Mouse (Mus musculus): ENCODE measurements around the gene Itprid2. TPM values are rescaled to one million over a fixed set of nuclear protein-coding genes. Genes with fewer than 3 reads are reported as not detected.
"Not testable (repeated sequence)": the region's sequence is repeated elsewhere in the genome, so short reads cannot be mapped to it uniquely, and the experiment has no call there.

Gene Itprid2
- 15.3 and 16.1 TPM in 2 replicates for polyA plus RNA-seq (2015; fragmentation: Nextera tagmentation; extraction: Ambion mirVana)

DNA sequence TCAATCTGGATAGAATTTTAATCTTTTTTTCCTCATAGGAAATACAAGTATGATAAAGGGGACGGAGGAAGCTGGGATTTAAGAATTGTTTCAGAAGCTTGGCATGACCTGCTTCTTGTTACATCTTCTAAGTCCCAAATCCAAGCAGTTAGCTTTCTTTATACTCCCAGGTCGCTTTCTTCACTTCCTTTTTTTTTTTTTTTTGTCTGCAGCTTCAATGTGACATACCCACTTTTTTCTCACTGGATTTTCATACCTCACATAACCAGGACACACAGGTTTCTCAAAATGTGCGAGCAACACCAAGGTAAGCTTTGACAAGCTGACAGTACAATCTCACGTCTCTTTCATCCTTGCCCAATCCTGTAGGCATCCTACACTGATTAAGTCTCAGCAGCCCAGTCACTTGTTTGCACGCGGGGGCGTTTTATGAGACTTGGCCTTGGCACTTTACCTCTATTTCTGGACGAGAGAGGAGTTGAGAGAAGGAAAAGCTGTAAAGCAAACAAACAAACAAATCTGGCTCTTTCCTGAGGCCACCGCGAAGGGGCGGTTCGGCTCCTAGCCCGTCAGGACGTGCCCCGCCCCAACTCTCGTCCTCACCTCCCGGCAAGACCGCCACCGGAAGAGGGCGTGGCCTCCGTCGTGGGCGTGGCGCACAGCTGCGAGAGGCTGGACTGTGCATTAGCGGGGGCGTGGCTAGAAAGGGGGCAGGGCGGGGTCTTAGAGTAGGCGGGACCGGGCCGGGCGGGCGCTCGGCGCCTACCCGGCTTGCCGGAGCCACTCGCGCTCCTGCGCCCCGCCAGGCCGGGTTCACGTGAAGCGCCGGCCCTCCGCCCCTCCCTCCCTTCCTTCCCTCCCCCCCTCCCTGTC, at the start of gene Itprid2:
Itprid2 (plus strand) TSS at position 825 of the 873 bp plus-strand sequence.
- Histone ChIP-seq H3K4me1 (peaks cover 11% of the 10 kb centered on the region), H3K9me3 (replicated peaks) (no peaks in the 10 kb centered on the region), H3K4me2 (replicated peaks) (peak within 1 kb of the TSS; percentile 82), H3K9ac (peak within 1 kb of the TSS; percentile 85), H3K4me3 (replicated peaks) (peak within 1 kb of the TSS; percentile 92), H3K36me3 (no peaks in the 10 kb centered on the region), H3K27me3 (no peaks in the 10 kb centered on the region), H3K27ac (replicated peaks) (peak within 1 kb of the TSS; percentile 89)
- ATAC-seq (ENCODE audit: insufficient number of reproducible peaks, low FRiP score, low TSS enrichment, low read depth) = peak; percentile 99
- WGBS = 2% methylated on average over 35 of the region's 46 CpGs

DNA sequence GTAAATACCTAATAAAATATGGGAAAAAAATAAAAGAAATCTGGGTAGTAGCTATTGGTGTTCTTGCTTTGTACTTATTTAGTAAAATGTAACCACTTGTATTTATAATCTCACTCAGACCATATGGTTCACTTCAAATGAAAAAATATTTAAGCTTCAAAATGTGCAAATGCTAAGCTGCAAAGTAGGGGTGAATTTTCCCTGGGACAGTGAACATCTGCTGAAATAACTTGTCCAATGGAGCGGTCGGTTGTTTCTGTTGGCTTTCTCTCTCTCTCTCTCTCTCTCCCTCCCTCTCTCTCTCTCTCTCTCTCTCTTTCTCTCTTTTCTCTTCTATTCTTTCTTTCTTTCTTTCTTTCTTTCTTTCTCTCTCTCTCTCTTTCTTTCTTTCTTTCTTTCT, 39.0 kb upstream of the Itprid2 start:
- Histone ChIP-seq H3K36me3 (no peaks in the 10 kb centered on the region), H3K9ac (no peak overlapping the region), H3K4me2 (replicated peaks) (no peak overlapping the region), H3K4me1 (no peaks in the 10 kb centered on the region), H3K27ac (replicated peaks) (no peak overlapping the region), H3K27me3 (no peaks in the 10 kb centered on the region), H3K4me3 (replicated peaks) (no peak overlapping the region), H3K9me3 (replicated peaks) (no peaks in the 10 kb centered on the region)
- WGBS = 48% methylated on average over 2 of the region's 2 CpGs
- no peak for ATAC-seq (ENCODE audit: insufficient number of reproducible peaks, low FRiP score, low TSS enrichment, low read depth)

DNA sequence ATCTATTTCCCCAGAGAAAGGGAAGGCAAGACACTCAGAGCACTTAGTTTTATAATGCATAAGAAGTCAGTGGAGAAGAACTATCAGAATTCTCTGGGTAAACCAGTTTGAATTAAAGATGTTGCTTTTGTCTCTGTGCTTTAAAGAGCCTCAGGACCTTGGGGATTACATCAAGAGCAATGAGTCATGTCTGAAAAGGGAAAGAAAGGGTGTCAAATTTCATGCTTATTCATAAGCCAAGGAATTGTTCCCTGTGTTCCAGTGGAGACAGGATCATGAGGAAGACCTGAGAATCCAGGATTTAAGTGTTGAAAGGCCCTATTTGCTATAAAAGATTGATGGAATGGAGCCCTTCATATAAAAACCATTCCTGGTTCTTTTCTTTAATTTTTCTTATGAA, 38.1 kb upstream of the Itprid2 start:
- H3K4me3 ChIP-seq (replicated peaks) = no peak overlapping the region
- H3K4me2 ChIP-seq (replicated peaks) = no peak overlapping the region
- ATAC-seq (ENCODE audit: insufficient number of reproducible peaks, low FRiP score, low TSS enrichment, low read depth) = no peak
- no peaks in the 10 kb centered on the region for H3K36me3 ChIP-seq
- no peaks in the 10 kb centered on the region for H3K9me3 ChIP-seq (replicated peaks)
- peaks cover 7% of the 10 kb centered on the region for H3K4me1 ChIP-seq
- H3K27me3 ChIP-seq = no peaks in the 10 kb centered on the region
- H3K27ac ChIP-seq (replicated peaks) = no peak overlapping the region; the same call in 1 of the 2 replicates
- H3K9ac ChIP-seq = no peak overlapping the region

DNA sequence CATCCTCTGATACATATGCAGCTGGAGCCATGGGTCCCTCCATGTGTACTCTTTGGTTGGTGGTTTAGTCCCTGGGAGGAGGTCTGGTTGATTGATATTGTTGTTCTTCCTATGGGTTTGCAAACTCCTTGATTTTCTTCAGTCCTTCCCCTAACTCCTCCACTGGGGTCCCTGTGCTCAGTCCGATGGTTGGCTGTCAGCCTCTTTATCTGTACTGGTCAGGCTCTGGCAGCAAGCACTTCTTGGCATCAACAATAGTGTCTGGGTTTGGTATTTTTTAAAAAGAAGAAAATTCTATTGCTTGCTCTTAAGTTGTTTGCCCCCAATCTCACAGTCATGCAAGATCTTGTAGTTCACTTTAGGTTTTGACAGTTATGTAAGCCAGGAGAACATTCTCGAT, 34.0 kb upstream of the Itprid2 start:
- H3K27ac ChIP-seq (replicated peaks) = 0 out of 2 replicates have a peak overlapping the region, but pooled peaks have one; percentile 12
- not testable (repeated sequence) for H3K27me3 ChIP-seq; H3K9me3 ChIP-seq (replicated peaks); H3K36me3 ChIP-seq; H3K4me3 ChIP-seq (replicated peaks); H3K9ac ChIP-seq; ATAC-seq (ENCODE audit: insufficient number of reproducible peaks, low FRiP score, low TSS enrichment, low read depth); H3K4me2 ChIP-seq (replicated peaks); H3K4me1 ChIP-seq
- 41% methylated on average over 2 of the region's 2 CpGs for WGBS

DNA sequence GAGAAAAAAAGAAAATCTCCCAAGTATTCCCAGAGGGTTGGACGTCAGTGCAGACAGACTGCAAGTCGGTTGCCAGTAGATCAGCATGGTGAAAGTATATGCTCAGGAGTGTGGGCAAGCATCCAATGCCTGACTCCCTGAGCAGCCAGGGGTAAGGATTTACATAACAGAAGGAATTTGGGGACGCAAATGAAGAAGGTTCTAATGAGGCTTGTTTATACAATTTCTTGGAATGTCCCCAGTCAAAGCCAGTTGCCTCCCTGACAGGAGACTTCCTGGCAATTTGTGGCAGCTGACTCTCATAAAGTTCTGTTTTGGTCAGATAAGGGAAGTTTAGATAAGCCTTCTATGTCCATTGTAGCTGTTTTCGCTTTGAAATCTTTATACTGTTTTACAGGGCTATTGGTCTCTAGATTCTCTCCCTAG, 33.4 kb upstream of the Itprid2 start:
- 21% methylated on average over 4 of the region's 4 CpGs for WGBS
- Histone ChIP-seq H3K4me1 (peaks cover 7% of the 10 kb centered on the region), H3K4me2 (replicated peaks) (no peak overlapping the region), H3K27ac (replicated peaks) (0 out of 2 replicates have a peak overlapping the region, but pooled peaks have one; percentile 12), H3K9ac (no peak overlapping the region), H3K9me3 (replicated peaks) (no peaks in the 10 kb centered on the region), H3K27me3 (no peaks in the 10 kb centered on the region), H3K4me3 (replicated peaks) (no peak overlapping the region), H3K36me3 (no peaks in the 10 kb centered on the region)
- ATAC-seq (ENCODE audit: insufficient number of reproducible peaks, low FRiP score, low TSS enrichment, low read depth) = no peak

DNA sequence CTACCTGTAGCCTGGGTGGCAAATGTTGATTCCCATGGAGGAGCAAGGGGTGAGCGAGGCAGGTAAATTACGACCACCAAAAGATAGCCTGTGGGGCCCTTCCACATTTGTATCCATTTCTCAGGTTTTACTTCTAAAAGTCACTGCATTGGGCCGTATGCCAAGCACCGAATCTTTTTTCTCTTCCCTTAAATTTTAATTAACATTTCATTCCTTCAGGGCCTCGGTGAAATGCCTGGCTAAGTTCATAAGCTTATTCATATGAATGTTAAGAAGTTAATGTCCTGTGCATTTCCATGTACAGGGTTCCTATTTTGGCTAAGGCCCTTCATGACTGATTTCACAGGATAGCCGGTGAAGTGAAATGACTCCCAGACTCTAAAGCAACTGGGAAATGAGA, 32.8 kb upstream of the Itprid2 start:
- H3K27me3 ChIP-seq = no peaks in the 10 kb centered on the region
- 52% methylated on average over 6 of the region's 6 CpGs for whole genome bisulfite sequencing
- no peak overlapping the region for H3K4me2 ChIP-seq (replicated peaks)
- H3K4me3 ChIP-seq (replicated peaks) = no peak overlapping the region
- no peak for ATAC-seq (ENCODE audit: insufficient number of reproducible peaks, low FRiP score, low TSS enrichment, low read depth)
- H3K27ac ChIP-seq (replicated peaks) = no peak overlapping the region; the same call in 1 of the 2 replicates
- H3K4me1 ChIP-seq = peaks cover 7% of the 10 kb centered on the region
- no peaks in the 10 kb centered on the region for H3K36me3 ChIP-seq
- no peaks in the 10 kb centered on the region for H3K9me3 ChIP-seq (replicated peaks)
- H3K9ac ChIP-seq = no peak overlapping the region

DNA sequence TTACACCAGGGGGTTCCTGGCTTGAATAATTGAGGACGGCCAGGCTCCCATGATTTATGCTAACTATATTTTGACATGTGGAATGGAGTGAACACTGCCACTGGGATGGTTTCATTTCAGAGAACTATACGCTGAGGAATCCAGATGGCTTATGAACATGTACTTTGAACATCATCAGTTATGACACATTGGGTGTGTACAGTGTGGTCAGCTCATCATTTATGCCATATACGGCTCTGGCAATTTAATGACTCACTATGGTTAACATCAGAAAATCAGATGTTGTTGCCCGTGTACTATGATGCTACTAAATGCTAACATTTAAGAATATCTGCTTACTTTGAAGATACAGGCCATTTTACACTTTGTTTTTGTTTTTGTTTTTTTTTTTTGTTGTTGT, 31.8 kb upstream of the Itprid2 start:
- 73% methylated on average over 4 of the region's 4 CpGs for WGBS
- Histone ChIP-seq H3K36me3 (no peaks in the 10 kb centered on the region), H3K4me2 (replicated peaks) (no peak overlapping the region), H3K27me3 (no peaks in the 10 kb centered on the region), H3K4me3 (replicated peaks) (no peak overlapping the region), H3K27ac (replicated peaks) (no peak overlapping the region), H3K9me3 (replicated peaks) (no peaks in the 10 kb centered on the region), H3K4me1 (peaks cover 7% of the 10 kb centered on the region), H3K9ac (no peak overlapping the region)
- no peak for ATAC-seq (ENCODE audit: insufficient number of reproducible peaks, low FRiP score, low TSS enrichment, low read depth)

DNA sequence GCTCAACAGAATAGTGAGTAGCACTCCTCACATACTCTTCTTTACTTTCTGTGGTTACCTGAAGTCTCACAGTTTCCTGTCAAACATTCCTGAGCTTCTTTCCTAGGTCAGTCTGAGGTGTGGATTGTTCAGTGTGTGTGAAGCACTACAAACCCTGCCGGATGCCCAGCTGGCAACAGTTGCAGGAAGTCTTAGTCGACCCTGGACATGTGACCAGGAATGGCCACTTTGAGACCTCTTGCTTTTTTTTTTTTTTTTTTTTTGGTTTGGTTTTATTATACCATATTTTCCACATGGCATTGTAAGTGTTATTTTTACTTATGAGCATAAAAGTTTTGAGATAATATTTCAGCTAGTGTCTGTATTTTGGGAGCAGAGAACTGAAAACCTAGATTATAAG, 29.1 kb upstream of the Itprid2 start:
- no peak for ATAC-seq (ENCODE audit: insufficient number of reproducible peaks, low FRiP score, low TSS enrichment, low read depth)
- no peak overlapping the region for H3K27ac ChIP-seq (replicated peaks)

DNA sequence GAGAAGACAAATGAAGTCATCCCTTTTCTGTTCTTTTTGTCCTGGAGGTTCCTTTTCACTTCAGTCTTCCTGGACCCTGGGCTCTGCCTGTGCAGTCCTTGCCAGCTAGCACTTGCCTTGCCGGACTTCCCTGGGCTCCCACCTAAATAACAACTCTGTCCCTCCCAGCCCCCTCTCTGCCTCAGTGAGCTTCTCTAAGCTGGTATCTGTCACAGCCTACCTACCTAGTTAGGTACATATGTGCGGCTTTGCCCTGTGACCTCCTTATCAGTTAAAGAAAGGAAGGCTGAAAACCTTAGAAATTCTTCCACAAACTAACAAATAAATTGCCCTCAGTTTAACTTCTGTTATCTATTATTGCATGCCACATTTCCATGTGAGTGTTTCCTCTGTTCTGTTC, 28.0 kb upstream of the Itprid2 start:
- H3K27me3 ChIP-seq = no peaks in the 10 kb centered on the region
- H3K36me3 ChIP-seq = no peaks in the 10 kb centered on the region
- H3K27ac ChIP-seq (replicated peaks) = no peak overlapping the region
- no peaks in the 10 kb centered on the region for H3K4me1 ChIP-seq
- no peak overlapping the region for H3K4me3 ChIP-seq (replicated peaks)
- H3K9ac ChIP-seq = no peak overlapping the region
- ATAC-seq (ENCODE audit: insufficient number of reproducible peaks, low FRiP score, low TSS enrichment, low read depth) = no peak
- WGBS = 65% methylated on average over 2 of the region's 2 CpGs
- H3K4me2 ChIP-seq (replicated peaks) = no peak overlapping the region
- H3K9me3 ChIP-seq (replicated peaks) = no peaks in the 10 kb centered on the region

More for the DNA sequence above, 29.1 kb upstream of the Itprid2 start:
- no peaks in the 10 kb centered on the region for H3K9me3 ChIP-seq (replicated peaks)
- no peak overlapping the region for H3K9ac ChIP-seq
- 76% methylated on average over 2 of the region's 2 CpGs for WGBS
- no peaks in the 10 kb centered on the region for H3K36me3 ChIP-seq
- no peak overlapping the region for H3K4me2 ChIP-seq (replicated peaks)
- peaks cover 7% of the 10 kb centered on the region for H3K4me1 ChIP-seq
- no peaks in the 10 kb centered on the region for H3K27me3 ChIP-seq
- no peak overlapping the region for H3K4me3 ChIP-seq (replicated peaks)

DNA sequence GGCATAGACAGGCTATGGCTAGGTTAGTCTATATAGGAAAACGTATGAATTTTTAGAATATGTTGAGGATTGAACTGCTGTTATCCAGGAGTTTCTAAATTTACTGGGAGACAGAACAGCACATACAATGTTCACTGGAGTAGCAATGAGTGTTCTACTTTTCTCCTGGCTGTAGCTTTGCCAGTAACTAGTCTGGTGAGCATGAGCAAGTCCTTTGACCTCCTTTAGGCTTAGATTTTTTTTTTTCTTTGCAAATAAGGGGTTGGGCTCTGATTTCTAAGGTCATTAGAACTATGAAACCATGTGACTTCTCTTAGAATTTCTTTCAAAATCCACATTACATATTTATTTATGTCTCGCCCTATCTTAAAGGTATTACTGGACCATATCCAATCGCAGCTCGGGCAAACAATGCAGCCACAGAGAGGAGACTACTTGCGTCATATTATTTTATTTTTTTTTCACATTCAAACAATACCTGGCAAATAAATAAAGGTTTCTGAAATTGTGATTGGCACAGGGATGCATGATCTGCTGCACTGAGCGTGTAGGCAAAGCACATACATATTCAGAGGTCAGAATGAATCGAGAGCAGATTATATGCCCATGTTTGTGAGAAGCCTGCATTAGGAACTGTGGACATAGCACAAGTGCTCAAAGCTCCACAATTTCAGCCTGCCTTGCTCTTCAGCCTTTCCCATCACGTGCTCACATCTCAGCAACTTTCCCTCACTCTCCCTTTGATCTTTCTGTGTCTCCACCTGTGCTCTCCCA, 26.7 kb upstream of the Itprid2 start:
- no peak overlapping the region for H3K4me2 ChIP-seq (replicated peaks)
- 77% methylated on average over 8 of the region's 8 CpGs for WGBS
- H3K27me3 ChIP-seq = no peaks in the 10 kb centered on the region
- no peaks in the 10 kb centered on the region for H3K36me3 ChIP-seq
- H3K4me3 ChIP-seq (replicated peaks) = no peak overlapping the region
- no peaks in the 10 kb centered on the region for H3K9me3 ChIP-seq (replicated peaks)
- H3K27ac ChIP-seq (replicated peaks) = no peak overlapping the region
- ATAC-seq (ENCODE audit: insufficient number of reproducible peaks, low FRiP score, low TSS enrichment, low read depth) = no peak
- H3K4me1 ChIP-seq = no peaks in the 10 kb centered on the region
- H3K9ac ChIP-seq = no peak overlapping the region

DNA sequence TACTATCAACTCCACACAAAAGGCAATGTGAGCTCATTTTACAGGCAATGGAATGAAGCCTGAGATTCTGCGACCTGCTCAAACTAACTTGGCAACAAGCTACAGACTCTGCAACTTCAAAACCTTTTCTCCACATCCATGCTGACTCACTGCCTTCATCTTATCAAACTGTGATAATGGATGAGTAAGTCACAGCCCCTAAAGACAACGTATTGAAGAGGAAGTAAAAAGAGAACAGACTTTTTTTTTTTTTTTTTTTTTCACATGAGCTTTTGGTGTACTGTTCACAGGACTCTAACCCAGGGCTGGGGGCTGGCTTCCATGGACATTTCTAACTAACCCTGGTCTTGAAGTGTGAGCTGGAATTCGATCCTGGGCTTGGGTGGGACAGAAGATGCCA, 24.3 kb upstream of the Itprid2 start:
- Histone ChIP-seq H3K4me3 (replicated peaks) (no peak overlapping the region), H3K36me3 (no peaks in the 10 kb centered on the region), H3K9ac (no peak overlapping the region), H3K27me3 (no peaks in the 10 kb centered on the region), H3K9me3 (replicated peaks) (no peaks in the 10 kb centered on the region), H3K27ac (replicated peaks) (no peak overlapping the region), H3K4me2 (replicated peaks) (no peak overlapping the region), H3K4me1 (no peaks in the 10 kb centered on the region)
- ATAC-seq (ENCODE audit: insufficient number of reproducible peaks, low FRiP score, low TSS enrichment, low read depth) = no peak
- 75% methylated on average over 3 of the region's 3 CpGs for WGBS
